Mouse (Mus musculus) embryo, embryonic 11.5 days (tissue): ENCODE measurements around the gene Ldb3.

Experiments
- DNase-seq: peaks from one replicate; pipeline ENCODE4 v3.0.0-alpha.2; 2012; ENCODE audit warnings: low read depth, low spot score

The Ldb3 gene

GRCm38 (mm10) chr14:34590743-34591675 is 2.5 kb upstream of the Ldb3 start:
- DNase-seq = no peak

DNA sequence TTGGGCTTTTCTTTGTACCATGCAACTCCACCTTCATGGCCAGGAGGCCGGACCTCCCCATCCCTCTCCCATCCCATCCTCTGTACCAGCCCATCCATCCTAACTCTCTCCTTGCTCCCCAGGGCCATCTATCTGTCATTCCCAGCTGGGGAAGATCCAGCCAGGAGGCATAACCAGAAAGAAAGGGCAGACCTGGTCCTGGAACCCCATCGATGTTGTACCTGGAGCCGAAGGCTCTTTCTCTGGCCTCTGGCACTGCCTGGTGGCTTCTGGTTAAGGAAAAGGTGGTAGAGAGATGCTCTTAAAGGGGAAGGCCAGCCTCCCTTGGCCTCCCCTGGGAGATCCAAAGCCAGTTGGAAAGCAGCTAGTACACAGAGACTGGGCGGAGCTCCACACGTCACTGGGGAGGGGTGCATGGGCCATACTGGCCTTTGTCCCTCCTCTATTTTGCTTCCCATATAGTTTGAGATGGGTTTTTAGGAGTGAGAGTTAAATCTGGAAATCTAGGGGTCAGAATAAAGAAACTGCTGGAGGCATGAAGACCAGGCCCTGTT is 1.6 kb upstream of the Ldb3 start:
- DNase-seq = no peak

DNA sequence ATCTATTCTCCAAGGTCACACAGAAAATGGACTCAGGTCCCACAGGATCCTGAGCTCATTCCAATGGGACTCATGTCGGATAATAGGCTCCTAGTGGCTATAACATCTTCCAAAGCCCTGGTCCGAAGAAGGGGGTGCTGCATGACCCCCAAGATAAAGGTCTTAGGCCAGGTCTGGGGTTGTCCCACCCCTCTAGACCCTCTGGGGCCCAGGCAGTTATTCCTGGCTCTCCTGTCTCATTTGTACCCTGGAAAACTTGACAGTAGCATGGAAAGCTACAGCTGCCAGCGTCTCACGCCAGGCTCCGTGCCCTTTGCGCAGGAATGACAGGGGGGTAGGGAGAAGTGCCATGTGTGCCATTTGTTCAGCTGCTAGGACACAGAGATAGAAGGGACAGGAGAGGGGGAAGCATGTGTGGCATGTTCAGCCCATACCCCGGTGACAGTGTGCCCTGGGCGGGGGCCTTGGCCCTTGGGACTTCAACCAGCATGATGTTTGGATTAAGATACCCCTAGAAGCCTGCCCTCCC is 767 bp upstream of the Ldb3 start:
- DNase-seq = no peak

DNA sequence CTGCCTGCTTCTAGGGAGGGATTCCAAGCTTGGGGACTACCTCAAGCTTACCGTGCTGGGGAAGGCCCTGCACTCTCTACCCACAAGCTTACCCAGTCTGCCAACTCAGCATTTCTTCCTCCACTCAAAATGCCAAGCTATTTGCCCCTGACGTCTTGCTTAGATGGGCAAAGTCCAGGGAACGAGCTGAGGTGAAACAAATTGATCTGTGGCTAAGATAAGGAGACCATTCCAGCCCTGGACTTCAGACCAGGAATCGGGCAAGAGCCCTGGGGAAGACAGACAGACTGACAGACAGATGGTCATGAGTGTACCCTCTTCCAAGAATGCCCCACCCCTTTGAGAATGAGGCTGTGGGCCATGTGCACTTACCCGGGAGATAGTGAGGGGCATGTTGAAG is 477 bp downstream of the Ldb3 start:
- DNase-seq = no peak

DNA sequence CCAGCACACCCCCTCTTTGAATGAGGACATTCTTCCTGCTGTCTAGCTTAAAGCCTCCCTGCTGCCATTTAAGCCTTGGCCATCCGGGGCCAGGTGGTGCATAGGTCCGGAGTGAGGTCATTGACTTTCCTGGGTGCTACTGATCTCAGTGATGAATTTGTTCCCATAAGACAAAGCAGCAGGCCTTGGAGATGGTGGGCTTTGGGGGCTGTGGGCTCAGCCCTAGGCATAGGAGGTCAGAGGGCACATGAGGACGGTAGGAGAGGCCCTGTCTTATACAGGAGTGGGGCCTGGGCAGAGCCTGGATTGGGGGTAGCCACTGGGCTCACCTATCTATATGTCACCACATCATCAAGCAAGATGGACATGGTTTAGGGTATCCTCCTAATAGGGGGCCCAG is 1.6 kb downstream of the Ldb3 start:
- no peak for DNase-seq

DNA sequence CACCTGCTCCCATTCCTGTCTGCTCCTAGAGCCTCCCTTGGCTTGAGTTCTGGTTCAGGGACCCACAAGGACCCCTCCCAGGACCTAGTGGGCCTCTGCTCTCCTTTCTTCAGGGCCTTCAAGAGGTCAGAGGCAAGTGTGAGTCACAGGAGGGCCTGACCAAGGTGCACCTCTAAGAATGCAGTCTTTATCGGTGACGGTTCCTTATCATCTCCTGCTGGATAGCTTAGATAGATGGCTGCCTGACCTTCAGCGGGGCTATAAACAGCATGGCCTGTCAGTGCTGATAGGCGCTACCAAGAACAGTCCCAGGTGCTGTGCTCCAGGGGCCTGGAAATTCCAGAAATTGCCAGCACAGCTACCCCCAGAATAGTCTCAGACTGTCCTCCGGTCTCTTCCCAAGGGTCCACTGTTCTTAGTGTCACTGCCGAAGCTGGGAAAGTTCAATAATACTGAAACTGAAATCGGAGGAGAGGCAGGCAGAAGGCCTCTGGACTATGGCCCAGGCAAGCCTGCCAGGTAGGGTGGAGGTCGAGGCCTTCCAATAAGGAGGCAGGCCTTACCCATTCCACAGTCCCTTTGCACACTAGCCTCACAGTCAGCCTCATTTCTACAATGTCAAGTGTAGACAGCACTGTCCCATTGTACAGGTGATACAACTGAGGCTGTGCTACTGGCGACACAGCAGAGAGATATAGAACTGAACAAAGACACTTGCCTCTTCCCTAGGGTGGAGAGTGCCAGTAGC is 3.0 kb downstream of the Ldb3 start:
- no peak for DNase-seq

- no peak for DNase-seq
These were observed 5.6 kb downstream of the Ldb3 start for GRCm38 (mm10) chr14:34582740-34583427.

DNA sequence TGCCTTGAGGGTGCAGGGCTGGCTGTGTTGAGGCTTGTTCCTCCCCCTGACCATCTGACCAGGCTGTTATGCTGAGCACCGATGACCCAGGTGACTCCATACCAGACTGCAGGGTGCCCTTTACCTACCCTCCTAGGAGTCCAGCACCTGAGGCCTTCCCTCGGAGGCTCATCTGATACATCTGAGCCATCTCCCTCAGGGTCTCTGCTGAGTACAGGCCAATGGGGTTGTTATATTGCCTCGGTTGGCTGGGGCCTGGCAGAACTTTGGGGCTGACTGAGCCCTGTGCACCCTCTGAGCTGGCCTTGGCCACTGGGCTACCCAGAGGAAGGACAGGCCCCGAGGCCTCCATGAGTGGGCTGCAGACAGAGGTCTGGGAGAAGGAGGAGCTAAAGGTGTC is 11.6 kb downstream of the Ldb3 start:
- DNase-seq = no peak

DNA sequence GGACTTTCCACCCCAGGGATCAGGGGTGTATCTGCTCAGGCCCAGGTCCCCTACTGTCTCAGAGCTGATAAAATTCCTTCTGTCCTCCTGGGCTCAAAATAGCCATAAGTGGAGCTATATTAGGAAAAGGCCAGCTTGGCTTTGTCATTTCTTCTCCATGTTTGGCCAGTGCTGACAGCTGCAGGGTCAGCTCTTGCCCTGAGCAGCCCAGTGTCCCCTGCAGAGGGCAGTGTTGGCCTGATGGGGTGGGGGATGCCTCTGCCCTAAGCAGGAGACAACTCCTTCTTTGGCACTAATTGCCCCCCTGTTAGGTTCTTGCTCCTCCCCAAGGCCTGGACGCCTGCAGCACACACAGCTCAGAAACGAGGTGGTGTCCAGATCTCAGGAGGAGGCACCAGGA is 14.4 kb downstream of the Ldb3 start:
- no peak for DNase-seq

DNA sequence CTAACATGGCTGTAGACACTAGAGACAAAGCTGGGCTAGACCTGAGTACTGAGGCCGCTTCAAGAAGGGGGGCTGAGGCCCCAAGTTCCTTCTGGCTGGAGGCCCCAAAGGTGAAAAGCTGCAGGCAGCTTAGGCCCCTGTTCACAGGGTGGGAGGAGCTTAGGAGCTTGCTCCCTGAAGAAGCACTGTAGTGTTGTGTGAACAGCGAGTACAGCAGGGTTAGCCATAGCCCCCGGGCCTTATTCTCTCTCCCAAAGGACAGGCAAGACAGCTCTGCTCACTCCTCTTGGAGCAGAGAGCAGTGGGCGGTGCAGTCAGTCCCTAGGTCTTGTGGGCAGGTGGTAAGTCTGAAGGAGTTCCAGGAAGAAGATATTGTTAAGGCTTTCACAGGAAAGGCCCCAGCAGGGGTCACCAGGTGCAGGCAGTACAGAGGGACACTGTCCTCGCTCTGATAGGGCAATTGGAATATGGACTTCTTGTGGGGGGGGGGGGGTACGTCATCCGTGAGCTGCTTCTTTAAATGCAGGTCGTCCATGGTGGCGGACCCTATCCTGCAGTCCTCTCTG is 15.1 kb downstream of the Ldb3 start:
- no peak for DNase-seq

GRCm38 (mm10) chr14:34571610-34572387 is 16.7 kb downstream of the Ldb3 start:
- DNase-seq = no peak

GRCm38 (mm10) chr14:34570903-34571302 is 17.6 kb downstream of the Ldb3 start:
- DNase-seq = no peak

- peak; percentile 62 for DNase-seq
These were observed 18.2 kb downstream of the Ldb3 start for GRCm38 (mm10) chr14:34570294-34570693.

GRCm38 (mm10) chr14:34569534-34570194 is 18.8 kb downstream of the Ldb3 start:
- no peak for DNase-seq

- DNase-seq = no peak
These were observed 19.9 kb downstream of the Ldb3 start for GRCm38 (mm10) chr14:34568626-34569025.

- no peak for DNase-seq
These were observed 20.8 kb downstream of the Ldb3 start for GRCm38 (mm10) chr14:34567697-34568096.

DNA sequence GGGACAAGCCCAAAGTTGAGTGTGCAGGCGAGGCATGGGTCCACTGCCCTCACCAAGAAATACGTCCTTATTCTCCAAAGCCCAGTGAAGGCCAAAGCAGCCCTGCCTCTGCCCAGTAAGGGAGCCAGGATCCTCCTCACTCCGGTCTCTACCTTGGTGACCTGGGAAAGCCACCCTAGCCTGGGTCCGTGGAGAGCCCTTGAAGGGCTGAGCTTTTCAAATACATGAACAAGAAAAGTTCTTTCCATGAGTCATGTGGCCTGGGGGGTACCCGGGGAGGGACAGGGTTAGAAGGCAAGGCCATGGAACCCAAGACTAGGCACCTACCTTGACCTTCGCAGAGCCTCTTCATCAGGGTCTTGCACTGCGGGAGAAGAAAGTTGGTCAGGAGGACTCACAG is 22.0 kb downstream of the Ldb3 start:
- no peak for DNase-seq

- no peak for DNase-seq
These were observed 22.8 kb downstream of the Ldb3 start for GRCm38 (mm10) chr14:34565711-34566110.

GRCm38 (mm10) chr14:34564646-34565045 is 23.8 kb downstream of the Ldb3 start:
- no peak for DNase-seq

GRCm38 (mm10) chr14:34562393-34562792 is 26.1 kb downstream of the Ldb3 start:
- DNase-seq = no peak
